Mouse (Mus musculus) brain, adult 10 weeks (tissue): ENCODE measurements around the gene Serpinb11. TPM values are rescaled to one million over a fixed set of nuclear protein-coding genes. Genes with fewer than 3 reads are reported as not detected.

Experiments
- polyA plus RNA-seq: library from polyadenylated mRNA; stranded (reverse); fragments of 350-450 nt; fragmentation: Illumina TruSeq; extraction: RNeasy Lipid Tissue Mini Kit (QIAGEN cat#74804); gene quantifications from one replicate; pipeline ENCODE4 v1.2.3, GENCODE M21; 2015; ENCODE audit warnings: low read depth, low replicate concordance

The Serpinb11 gene
- polyA plus RNA-seq, result not detected

GRCm38 (mm10) chr1:107360898-107361297 lies at the start of gene Serpinb11:
Serpinb11 (plus strand) TSS chr1:107361198.

GRCm38 (mm10) chr1:107399355-107399754 lies 38.4 kb downstream of the Serpinb11 start, which contains the start of gene Serpinb7:
Serpinb7 (plus strand) TSS chr1:107399655.

Other genes starting within 250 kb of the Serpinb11 start
- not detected for gene Serpinb3b, start 82.8 kb upstream of the Serpinb11 start, polyA plus RNA-seq
- not detected for gene Serpinb3c, start 82.8 kb upstream of the Serpinb11 start, polyA plus RNA-seq
- gene Serpinb7, start 38.5 kb downstream of the Serpinb11 start, polyA plus RNA-seq, result not detected
- gene Serpinb2, start 150.2 kb downstream of the Serpinb11 start, polyA plus RNA-seq, result not detected
- gene Serpinb8, start 228.8 kb downstream of the Serpinb11 start, polyA plus RNA-seq, result 8.4 TPM